Mouse (Mus musculus) retina, embryonic 14.5 days (tissue): ENCODE data around the gene Sytl2.

Experiments used
- DNase-seq: peaks from one replicate; pipeline ENCODE4 v3.0.0-alpha.2; 2015; ENCODE audit warnings: low spot score

Gene Sytl2

GRCm38 (mm10) chr7:90312151-90312883, 10.3 kb downstream of the Sytl2 start:
- no peak for DNase-seq

DNA sequence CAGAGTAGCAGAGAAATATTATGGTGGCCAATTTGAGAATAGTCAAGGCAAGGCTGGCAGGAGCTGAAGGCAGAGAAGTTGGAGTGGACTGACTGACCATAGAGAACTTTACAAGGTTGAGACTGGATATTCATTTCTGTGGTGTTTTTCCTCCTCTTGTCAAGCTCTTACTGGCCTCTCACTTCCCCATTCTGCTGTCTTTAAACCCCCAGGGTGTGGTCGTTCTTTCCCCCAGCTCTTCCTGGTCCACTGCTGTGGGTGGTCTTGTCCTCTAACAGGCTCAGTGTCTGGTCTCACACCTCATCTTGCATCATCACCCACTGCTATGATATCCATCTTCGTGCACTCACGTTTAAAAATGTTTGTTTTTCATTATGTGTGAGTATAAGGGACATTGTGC, 11.4 kb downstream of the Sytl2 start:
- DNase-seq, result no peak

GRCm38 (mm10) chr7:90316823-90317222, 14.8 kb downstream of the Sytl2 start:
- no peak for DNase-seq

- no peak for DNase-seq
These were observed 17.4 kb downstream of the Sytl2 start for GRCm38 (mm10) chr7:90319446-90319845.

DNA sequence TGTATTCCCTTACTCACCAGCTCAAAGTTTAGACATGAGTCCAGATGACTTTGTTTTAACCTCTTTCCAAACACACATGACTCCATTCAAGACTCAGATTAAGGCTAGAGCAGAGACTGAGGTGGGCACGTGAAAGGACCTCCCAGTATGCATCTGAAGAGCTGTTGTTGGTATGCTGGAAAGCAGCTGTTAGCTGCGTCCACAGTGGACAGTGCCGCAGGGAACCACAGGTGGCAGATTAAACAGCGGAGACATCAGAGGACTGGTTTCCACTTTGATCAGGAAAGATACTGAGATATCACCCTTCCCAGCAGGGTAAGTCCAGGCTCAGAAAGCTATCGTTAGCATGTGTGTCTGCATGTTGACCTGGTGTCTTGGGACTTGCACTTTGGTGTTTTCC, 18.1 kb downstream of the Sytl2 start:
- no peak for DNase-seq

DNA sequence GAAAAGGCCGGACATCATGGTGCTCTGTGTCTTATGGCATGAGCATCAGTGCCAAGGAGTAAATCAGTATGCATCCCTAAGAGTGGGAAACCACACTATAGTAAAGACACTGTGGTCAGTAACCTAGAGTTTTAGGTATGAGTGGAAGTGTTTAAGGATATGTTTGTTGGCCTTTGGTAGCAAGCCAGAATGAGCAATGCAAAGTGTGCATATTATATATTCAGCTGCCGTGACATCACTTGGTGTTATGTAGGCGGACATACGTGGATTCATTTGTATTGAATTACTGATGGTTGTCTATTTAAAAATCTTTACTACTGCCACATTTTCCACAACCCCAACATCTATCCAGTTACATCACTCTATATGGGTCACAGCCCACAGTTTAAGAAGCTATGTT, 23.1 kb downstream of the Sytl2 start:
- DNase-seq, result no peak

DNA sequence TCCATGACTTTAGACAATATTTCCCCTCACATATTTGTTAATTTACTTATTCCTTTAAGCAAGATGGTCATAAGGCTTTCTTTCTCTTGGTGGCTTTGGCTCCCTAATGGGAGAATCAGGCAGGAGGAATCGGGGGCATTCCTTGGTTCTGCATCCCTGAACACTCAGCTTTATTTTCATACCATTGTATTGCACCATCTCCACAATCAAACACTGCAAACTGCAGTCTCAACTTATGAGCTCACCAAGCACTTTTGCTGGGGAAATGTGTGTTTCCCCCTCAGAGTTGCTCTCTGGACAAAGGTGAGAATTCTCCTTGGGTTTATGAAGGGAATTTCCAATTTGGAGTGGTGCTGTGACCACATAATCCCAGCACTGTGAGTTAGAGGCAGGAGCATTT, 28.1 kb downstream of the Sytl2 start:
- DNase-seq, result no peak

- no peak for DNase-seq
These were observed 30.5 kb downstream of the Sytl2 start for GRCm38 (mm10) chr7:90332483-90333065.

DNA sequence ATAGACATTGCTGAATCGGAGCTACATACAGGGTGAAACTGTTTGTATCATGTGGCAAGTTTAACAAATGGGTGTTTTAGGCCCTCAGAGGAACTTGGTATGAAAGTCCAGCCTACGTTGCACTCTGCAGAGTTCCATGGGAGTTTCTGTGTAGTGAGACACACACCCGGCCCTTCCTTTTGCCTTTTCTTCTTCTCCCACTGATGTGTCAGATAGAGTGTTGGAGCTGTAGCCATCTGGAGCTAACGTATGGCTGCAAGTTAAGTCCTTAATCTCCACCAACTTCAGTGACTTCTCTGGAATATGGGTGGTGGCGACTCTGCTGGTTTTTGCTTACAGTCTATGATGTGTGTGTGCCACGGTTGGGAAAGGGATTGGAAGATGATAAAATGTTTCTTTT, 32.3 kb downstream of the Sytl2 start:
- no peak for DNase-seq

DNA sequence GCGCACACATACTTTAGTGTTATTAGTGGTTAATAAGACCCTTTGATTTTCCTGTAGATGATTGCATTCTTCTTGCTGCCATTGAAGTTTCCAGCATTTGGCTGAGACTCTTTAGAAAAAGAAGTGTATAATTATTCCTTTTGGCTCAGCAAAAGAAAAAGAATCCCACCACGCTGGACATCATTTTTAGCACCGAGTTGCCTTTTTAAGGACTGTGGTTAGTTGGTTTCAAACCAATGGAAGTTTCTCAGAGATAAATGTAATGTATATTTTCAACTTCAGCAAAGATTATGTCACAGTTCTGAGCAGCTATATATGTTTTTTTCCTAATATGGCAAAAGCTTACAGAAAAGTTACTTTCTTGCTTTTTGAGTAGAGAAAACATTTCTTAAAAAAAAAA, 32.8 kb downstream of the Sytl2 start:
- no peak for DNase-seq

- no peak for DNase-seq
These were observed 33.7 kb downstream of the Sytl2 start for GRCm38 (mm10) chr7:90335755-90336194.

- DNase-seq, result no peak
These were observed 39.3 kb downstream of the Sytl2 start for GRCm38 (mm10) chr7:90341212-90341957.

DNA sequence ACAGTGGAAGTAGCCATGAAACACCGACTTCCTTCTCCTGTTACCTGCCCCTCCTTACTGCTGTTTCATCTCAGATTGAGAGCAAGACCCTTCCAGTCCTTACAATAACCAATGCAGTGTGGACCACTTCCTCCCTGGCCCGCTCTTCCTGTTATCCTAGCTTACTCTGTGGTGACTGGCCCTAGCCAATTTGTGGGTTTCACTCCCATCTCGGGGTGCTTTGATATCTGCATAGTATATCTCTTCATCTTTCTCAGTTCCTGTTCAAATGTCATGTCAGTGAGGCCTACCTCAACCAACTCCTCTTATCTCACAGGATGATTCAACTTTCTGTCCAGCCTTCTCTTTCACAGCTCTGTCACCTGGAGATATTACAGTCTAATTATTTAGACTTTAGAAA, 42.9 kb downstream of the Sytl2 start:
- DNase-seq, result no peak

GRCm38 (mm10) chr7:90347779-90348437, 45.9 kb downstream of the Sytl2 start:
- no peak for DNase-seq

- no peak for DNase-seq
These were observed 47.0 kb downstream of the Sytl2 start for GRCm38 (mm10) chr7:90349014-90349413.

- no peak for DNase-seq
These were observed 50.1 kb downstream of the Sytl2 start for GRCm38 (mm10) chr7:90352183-90352582.

DNA sequence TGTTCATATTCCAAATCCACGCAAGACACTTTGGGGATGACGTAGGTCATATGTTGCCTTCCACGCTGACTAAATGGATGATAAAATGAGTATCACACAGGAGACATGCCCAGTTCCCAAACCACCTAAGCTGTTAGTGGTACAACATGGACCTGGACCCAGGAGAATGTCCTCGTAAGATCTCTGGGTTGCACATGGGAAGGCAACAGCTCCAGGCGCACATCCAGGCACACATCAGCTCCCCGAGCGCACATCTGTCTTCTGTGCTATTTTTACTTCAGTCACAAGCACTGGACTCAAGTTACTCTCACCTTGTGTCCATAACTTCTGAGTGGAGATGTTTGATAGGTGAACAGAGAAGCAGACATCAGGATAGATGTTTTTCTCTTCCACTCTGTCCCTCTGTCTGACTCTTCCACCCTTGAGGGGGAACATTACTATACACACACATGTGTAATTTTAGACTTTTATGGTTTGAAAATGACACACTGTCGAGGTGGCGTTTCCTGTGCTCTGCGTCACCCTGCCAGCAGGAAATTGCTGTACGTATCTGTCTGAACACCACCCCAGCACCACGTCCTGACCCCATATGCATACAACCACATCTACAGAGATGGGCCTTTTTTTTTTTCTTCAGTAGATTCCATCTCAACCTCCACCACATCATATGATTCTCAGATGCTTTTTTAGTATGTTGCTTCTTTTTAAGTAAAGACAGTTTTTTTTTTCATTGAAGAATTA, 51.6 kb downstream of the Sytl2 start:
- DNase-seq, result no peak

- DNase-seq, result no peak
These were observed 52.2 kb downstream of the Sytl2 start for GRCm38 (mm10) chr7:90354229-90354604.

DNA sequence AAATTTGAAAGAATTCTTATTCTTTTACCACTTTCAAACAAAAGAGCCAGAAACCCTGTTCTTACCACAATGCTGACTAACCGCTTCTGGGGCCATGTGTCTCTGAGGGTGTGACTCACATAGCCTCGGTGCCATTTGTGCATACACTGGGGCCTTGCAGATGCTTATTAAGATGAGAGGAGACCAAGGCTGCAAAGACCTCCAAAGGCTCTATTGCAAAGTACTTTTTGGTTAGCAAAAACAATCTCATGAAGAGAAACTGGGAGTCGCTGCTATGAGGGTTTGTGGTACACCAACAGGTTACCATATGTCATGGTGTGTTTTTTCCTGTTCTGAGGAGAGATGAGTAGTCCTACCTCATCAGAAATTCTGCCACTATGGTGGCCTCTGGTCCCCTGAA, 53.4 kb downstream of the Sytl2 start:
- DNase-seq, result no peak

DNA sequence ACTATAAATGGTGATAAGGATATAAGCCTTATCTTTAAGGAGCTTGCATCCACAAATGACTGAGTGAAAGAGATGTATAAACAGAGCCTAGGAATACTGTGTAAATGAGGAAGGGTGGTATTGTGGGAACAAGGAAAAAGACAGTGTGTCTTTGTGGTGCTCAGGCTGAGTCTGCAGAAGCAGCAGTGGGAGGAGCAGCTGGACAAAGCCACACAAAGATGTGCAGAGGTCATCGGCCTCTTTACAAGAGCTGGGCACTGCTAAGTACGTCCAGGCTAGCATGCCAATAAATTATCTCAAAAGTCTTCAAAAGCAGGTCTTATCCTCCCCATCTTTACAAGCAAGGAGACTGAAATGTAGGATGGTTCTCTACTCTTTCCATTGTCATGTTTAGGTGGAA, 53.9 kb downstream of the Sytl2 start:
- DNase-seq, result no peak

DNA sequence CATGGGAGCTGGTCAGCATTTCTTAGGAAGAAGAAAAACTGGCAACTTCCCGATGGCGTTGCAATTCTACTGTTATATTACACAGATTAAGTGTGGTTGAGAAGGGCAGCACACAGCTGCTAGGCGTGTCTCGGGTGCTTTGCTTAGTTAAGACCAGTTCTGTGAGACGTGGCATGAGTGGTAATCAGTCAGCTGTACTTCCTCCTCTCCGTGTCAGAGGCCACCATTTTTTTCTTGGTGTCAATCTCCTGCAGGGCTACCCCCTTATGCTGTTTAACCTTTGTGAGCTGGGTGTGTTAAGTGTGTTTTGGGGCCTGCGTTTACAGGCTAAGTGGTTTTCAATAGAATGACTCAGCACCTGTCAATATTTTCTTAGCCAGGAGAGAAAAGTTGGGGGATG, 60.7 kb downstream of the Sytl2 start:
- no peak for DNase-seq
